Mouse (Mus musculus) macrophage (primary cell): ENCODE results near the gene Mfsd13b. TPM values are rescaled to one million over a fixed set of nuclear protein-coding genes. Genes with fewer than 3 reads are reported as not detected.
A peak's percentile ranks its signal among the peaks of the same experiment; 100 is the strongest.

Source experiments
- H3K27ac ChIP-seq: fragments of 350-480 bp; formaldehyde crosslinking; 2 replicates; pipeline ENCODE4 v1.9.0; 2021
- H3K36me3 ChIP-seq: fragments of 350-480 bp; formaldehyde crosslinking; 2 replicates; pipeline ENCODE4 v1.9.0; 2021; ENCODE audit errors: inconsistent target
- H3K4me3 ChIP-seq: fragments of 350-480 bp; formaldehyde crosslinking; 2 replicates; pipeline ENCODE4 v1.9.0; 2021; ENCODE audit errors: inconsistent target
- H3K79me2 ChIP-seq: fragments of 350-480 bp; formaldehyde crosslinking; 2 replicates; pipeline ENCODE4 v1.9.0; 2021; ENCODE audit errors: inconsistent target
- WGBS: methylation state at CpG from one replicate; pipeline ENCODE4 v1.1.7; 2026; ENCODE audit warnings: inconsistent platforms; ENCODE audit not compliant: missing documents; 5-methylcytosine and 5-hydroxymethylcytosine counted together
- polyA plus RNA-seq: library from polyadenylated mRNA; stranded (reverse); fragments of 250-400 nt; gene quantifications from 3 replicates; pipeline ENCODE4 v1.2.4, GENCODE M21; 2018; ENCODE audit warnings: inconsistent platforms

Mfsd13b gene
- polyA plus RNA-seq, 1 experiment from 2014 or later, result 0.07 TPM

- Histone ChIP-seq H3K79me2 (peaks cover 94% of the 10 kb centered on the region), H3K27ac (no peak overlapping the region), H3K36me3 (0 out of 2 replicates have a peak, but pooled peaks cover 5% of the 10 kb centered on the region), H3K4me3 (no peak overlapping the region)
- 100% methylated on average over 1 of the region's 1 CpGs for WGBS
These were observed 61.9 kb downstream of the Mfsd13b start for GRCm38 (mm10) chr7:121044251-121044650.

DNA sequence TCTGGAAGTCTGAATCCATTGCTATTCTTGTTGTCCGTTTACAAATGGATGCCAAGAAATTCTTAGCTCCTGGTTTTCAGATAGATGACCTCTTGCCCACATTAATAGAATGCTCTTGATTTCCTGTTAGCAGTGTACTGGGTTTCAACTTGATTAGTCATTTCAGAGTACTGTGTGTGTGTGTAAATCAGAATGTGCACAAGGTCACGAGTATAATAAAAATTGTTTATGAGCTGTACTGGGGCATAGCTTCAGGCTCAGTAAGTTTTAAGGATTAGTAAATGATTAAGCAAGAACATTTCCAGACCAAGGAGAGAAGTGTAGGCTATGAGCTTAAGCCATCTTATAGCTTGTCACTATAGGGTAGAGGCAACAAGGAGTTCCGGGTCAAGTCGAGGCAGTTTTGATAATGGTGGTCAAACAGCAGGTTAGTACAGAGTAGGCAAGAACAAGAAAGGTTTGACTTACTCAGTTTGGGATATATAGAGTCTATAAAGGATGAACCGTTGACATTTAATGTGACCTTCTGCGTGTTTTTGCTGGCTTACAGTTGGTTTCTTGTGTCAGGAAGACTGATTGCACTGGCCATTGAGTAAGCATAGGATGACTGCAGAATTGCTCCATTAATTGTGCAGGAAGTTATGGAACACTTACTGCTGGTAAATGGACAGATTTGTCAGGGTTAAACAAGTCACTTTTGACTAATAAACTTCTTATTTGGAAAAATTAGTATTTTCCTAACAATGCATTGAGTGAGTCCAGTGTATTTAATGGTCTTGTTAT lies 63.6 kb downstream of the Mfsd13b start:
- no peak overlapping the region for H3K27ac ChIP-seq
- H3K79me2 ChIP-seq, result peaks cover 82% of the 10 kb centered on the region
- no peak overlapping the region for H3K4me3 ChIP-seq
- H3K36me3 ChIP-seq, result 0 out of 2 replicates have a peak, but pooled peaks cover 5% of the 10 kb centered on the region
- WGBS, result 92% methylated on average over 6 of the region's 6 CpGs

GRCm38 (mm10) chr7:121047624-121048023 lies 65.3 kb downstream of the Mfsd13b start:
- WGBS, result 94% methylated on average over 2 of the region's 2 CpGs
- 0 out of 2 replicates have a peak overlapping the region, but pooled peaks have one; percentile 9 for H3K27ac ChIP-seq
- H3K79me2 ChIP-seq, result peaks cover 64% of the 10 kb centered on the region
- no peak overlapping the region for H3K4me3 ChIP-seq
- 0 out of 2 replicates have a peak, but pooled peaks cover 5% of the 10 kb centered on the region for H3K36me3 ChIP-seq

DNA sequence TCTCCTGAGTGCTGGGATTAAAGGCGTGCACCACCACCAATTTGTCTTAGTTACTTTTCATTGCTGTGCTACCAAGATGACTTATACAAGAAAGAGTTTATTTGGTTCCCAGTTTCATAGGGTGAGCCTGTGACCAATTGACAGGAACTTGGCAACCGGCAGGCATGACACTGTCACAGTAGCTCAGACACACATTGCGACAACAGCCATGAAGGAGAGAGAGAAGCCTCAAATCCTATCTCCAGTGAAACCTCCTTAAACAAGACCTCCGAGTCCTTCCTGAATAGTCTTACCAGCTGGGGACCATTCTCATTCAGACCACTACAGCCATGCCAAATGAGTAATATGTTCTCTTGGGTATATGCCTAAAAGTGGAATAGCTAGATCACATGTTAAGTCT lies 70.8 kb downstream of the Mfsd13b start:
- Histone ChIP-seq H3K79me2 (peaks cover 10% of the 10 kb centered on the region; the same call in 1 of the 2 replicates), H3K36me3 (peaks cover 13% of the 10 kb centered on the region; the same call in 1 of the 2 replicates), H3K4me3 (no peak overlapping the region), H3K27ac (no peak overlapping the region)
- 94% methylated on average over 4 of the region's 4 CpGs for whole genome bisulfite sequencing

- Histone ChIP-seq H3K36me3 (peaks cover 2% of the 10 kb centered on the region; the same call in 1 of the 2 replicates), H3K79me2 (no peaks in the 10 kb centered on the region; the same call in 1 of the 2 replicates), H3K4me3 (no peak overlapping the region), H3K27ac (peak overlapping the region; percentile 49)
- 68% methylated on average over 6 of the region's 6 CpGs for WGBS
These were observed 77.3 kb downstream of the Mfsd13b start for GRCm38 (mm10) chr7:121059477-121060218.

GRCm38 (mm10) chr7:121064309-121064708 lies 82.0 kb downstream of the Mfsd13b start:
- Histone ChIP-seq H3K36me3 (peaks cover 47% of the 10 kb centered on the region), H3K79me2 (peaks cover 15% of the 10 kb centered on the region; the same call in 1 of the 2 replicates), H3K27ac (no peak overlapping the region), H3K4me3 (no peak overlapping the region)
- WGBS, result 69% methylated on average over 3 of the region's 4 CpGs

Other genes starting within 250 kb of the Mfsd13b start
- gene Vwa3a, start 243.2 kb upstream of the Mfsd13b start, polyA plus RNA-seq, result not detected in 3 replicates
- gene Gm5737, start 170.1 kb upstream of the Mfsd13b start, polyA plus RNA-seq, result not detected in 3 replicates
- gene Eef2k, start 139.7 kb upstream of the Mfsd13b start, polyA plus RNA-seq, result 19.4 to 32.2 TPM (median 21.0 TPM) in 3 replicates
- gene Polr3e, start 64.8 kb upstream of the Mfsd13b start, polyA plus RNA-seq, result 10.5 to 18.0 TPM (median 11.9 TPM) in 3 replicates
- gene Cdr2, start 197 bp upstream of the Mfsd13b start, polyA plus RNA-seq, result 3.2 to 6.3 TPM (median 4.4 TPM) in 3 replicates
- gene Mettl9, start 51.9 kb downstream of the Mfsd13b start, polyA plus RNA-seq, result 35.8 to 44.5 TPM (median 41.0 TPM) in 3 replicates
- gene Igsf6, start 92.1 kb downstream of the Mfsd13b start, polyA plus RNA-seq, result 75.4 to 337 TPM (median 171 TPM) in 3 replicates
- not detected in 3 replicates for gene Otoa, start 99.1 kb downstream of the Mfsd13b start, polyA plus RNA-seq